In the genomic region with DNA sequence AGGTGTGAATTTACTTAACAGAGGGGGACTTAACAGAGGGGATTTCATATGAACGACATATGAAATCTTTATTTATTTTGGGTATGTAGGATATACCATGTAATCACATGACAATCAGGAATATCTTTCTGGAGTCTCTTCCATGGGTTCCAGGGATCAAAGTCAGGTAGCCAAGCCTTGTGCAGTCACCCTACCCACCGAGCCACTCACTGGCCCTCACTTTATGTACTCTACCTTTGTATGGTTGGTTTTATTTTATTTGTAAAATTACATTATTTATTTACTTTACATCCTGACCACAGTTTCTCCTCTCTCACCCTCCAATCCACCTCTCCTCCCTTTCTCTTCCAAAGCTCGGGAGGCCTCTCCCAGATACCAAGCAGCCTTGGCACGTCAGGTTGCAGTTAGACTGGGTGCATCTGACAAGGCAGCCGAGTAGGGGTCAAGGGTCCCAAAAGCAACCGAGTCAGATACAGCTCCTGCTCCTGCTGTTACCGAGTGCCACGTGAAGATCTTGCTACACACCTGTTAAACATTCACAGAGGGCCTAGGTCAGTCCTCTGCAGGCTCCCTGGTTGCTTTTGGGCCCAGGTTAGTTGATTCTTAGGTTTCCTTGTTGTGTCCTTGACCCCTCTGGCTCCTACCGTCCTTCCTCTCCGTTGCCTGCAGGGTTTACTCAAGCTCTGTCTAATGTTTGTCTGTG, we compare ENCODE assay signal across 11 mouse cellular contexts. TPM values are rescaled to one million over a fixed set of nuclear protein-coding genes. Genes with fewer than 3 reads are reported as not detected.
DNase-seq lines count a peak whose midpoint lies in the region; ATAC-seq and TF ChIP-seq lines count a peak whose summit lies in the region.
"Had no signal": no experiment of that assay in that cellular context is flagged by ENCODE, and none has a peak within 500 bp of the region (broad histone marks: within the 10 kb centered on the region; RNA-seq: fewer than 3 reads in every experiment).

No protein-coding gene starts in this region.

- H3K9me3 ChIP-seq in lung, embryonic 14.5 days (ENCODE audit: low read depth, low read length), result no peaks in the 10 kb centered on the region
- H3K9me3 ChIP-seq in liver, embryonic 11.5 days (ENCODE audit: control insufficient read depth, low read length), result no peaks in the 10 kb centered on the region
- no peaks in the 10 kb centered on the region for H3K9me3 ChIP-seq in stomach, postnatal 0 days (ENCODE audit: control insufficient read depth, low read length)
- H3K9me3 ChIP-seq in hindbrain, embryonic 12.5 days (replicated peaks), result no peaks in the 10 kb centered on the region
- H3K9me3 ChIP-seq in forebrain, embryonic 12.5 days, result no peaks in the 10 kb centered on the region

- no peaks in the 10 kb centered on the region for H3K36me3 ChIP-seq in lung, embryonic 14.5 days (ENCODE audit: insufficient read depth)
- no peaks in the 10 kb centered on the region; the same call in 1 of the 2 replicates for H3K36me3 ChIP-seq in liver, embryonic 11.5 days (ENCODE audit: control insufficient read depth, insufficient read depth, low read length)
- H3K36me3 ChIP-seq in stomach, postnatal 0 days (ENCODE audit: control insufficient read depth, insufficient read depth, low read length), result peaks cover 3% of the 10 kb centered on the region; the same call in 1 of the 2 replicates
- H3K36me3 ChIP-seq in hindbrain, embryonic 12.5 days, result no peaks in the 10 kb centered on the region
- peaks cover 6% of the 10 kb centered on the region for H3K36me3 ChIP-seq in forebrain, embryonic 12.5 days (replicated peaks)

- H3K27ac ChIP-seq in lung, embryonic 14.5 days (ENCODE audit: low read depth), result no peak overlapping the region
- peak overlapping the region; percentile 36; the same call in 1 of the 2 replicates for H3K27ac ChIP-seq in liver, embryonic 11.5 days (ENCODE audit: low read depth, low read length)
- no peak overlapping the region for H3K27ac ChIP-seq in stomach, postnatal 0 days (replicated peaks)
- H3K27ac ChIP-seq in hindbrain, embryonic 12.5 days, result no peak overlapping the region
- H3K27ac ChIP-seq in forebrain, embryonic 12.5 days, result no peak overlapping the region
- H3K27ac ChIP-seq: hindbrain, postnatal 0 days had no signal

- DNase-seq in lung, embryonic 14.5 days, result no peak
- no peak for DNase-seq in lung, adult 2 months
- DNase-seq in kidney, adult 9 months, result peak; percentile 95
- no peak for DNase-seq in liver, embryonic 11.5 days (ENCODE audit: low spot score)
- DNase-seq in stomach, postnatal 0 days (ENCODE audit: low spot score), result peak; percentile 28
- DNase-seq in cerebellum, postnatal 36 days, result no peak
- DNase-seq: gastrocnemius, postnatal 25 days; thymus, postnatal 14 days had no signal

- no peak for TF ChIP-seq EP300 in stomach, postnatal 0 days (optimal IDR thresholded peaks at IDR 0.05)

- TF ChIP-seq CTCF in lung, embryonic 14.5 days (IDR thresholded peaks at IDR 0.05; ENCODE audit: low read depth), result no peak
- TF ChIP-seq CTCF in lung, adult 2 months (IDR thresholded peaks at IDR 0.05; ENCODE audit: insufficient read depth, low read length), result no peak
- no peak for TF ChIP-seq CTCF in stomach, postnatal 0 days (IDR thresholded peaks at IDR 0.05; ENCODE audit: low read depth)

- no peak for TF ChIP-seq POLR2A in lung, adult 2 months (IDR thresholded peaks at IDR 0.05; ENCODE audit: borderline replicate concordance, extremely low read depth, low read depth, low read length)

- H3K9ac ChIP-seq in lung, embryonic 14.5 days, result no peak overlapping the region
- H3K9ac ChIP-seq in liver, embryonic 11.5 days (ENCODE audit: low read depth, low read length), result peak overlapping the region; percentile 12; the same call in 1 of the 2 replicates
- H3K9ac ChIP-seq in stomach, postnatal 0 days (ENCODE audit: low read length), result no peak overlapping the region
- no peak overlapping the region for H3K9ac ChIP-seq in hindbrain, embryonic 12.5 days
- H3K9ac ChIP-seq in forebrain, embryonic 12.5 days, result no peak overlapping the region

- WGBS in lung, embryonic 14.5 days, result 31% methylated on average over 10 of the region's 10 CpGs
- WGBS in lung, adult 2 months, result 58% methylated on average over 10 of the region's 10 CpGs
- WGBS in liver, embryonic 11.5 days, result 71% methylated on average over 10 of the region's 10 CpGs
- 29% methylated on average over 10 of the region's 10 CpGs for WGBS in stomach, postnatal 0 days
- 72% methylated on average over 10 of the region's 10 CpGs for WGBS in hindbrain, embryonic 12.5 days
- 73% methylated on average over 10 of the region's 10 CpGs for WGBS in forebrain, embryonic 12.5 days

- H3K27me3 ChIP-seq in lung, embryonic 14.5 days (ENCODE audit: insufficient read depth, low read length), result no peaks in the 10 kb centered on the region
- no peaks in the 10 kb centered on the region for H3K27me3 ChIP-seq in liver, embryonic 11.5 days (replicated peaks; ENCODE audit: control insufficient read depth, insufficient read depth, low read length)
- no peaks in the 10 kb centered on the region for H3K27me3 ChIP-seq in stomach, postnatal 0 days (ENCODE audit: control insufficient read depth, insufficient read depth, low read length)
- H3K27me3 ChIP-seq in hindbrain, embryonic 12.5 days, result no peaks in the 10 kb centered on the region
- H3K27me3 ChIP-seq in forebrain, embryonic 12.5 days, result no peaks in the 10 kb centered on the region

- no peak overlapping the region for H3K4me3 ChIP-seq in lung, embryonic 14.5 days (ENCODE audit: low read depth, low read length)
- H3K4me3 ChIP-seq in lung, adult 2 months (replicated peaks; ENCODE audit: extremely low read depth, low read depth, low read length), result no peak overlapping the region
- H3K4me3 ChIP-seq in liver, embryonic 11.5 days (ENCODE audit: low read depth, low read length), result no peak overlapping the region
- H3K4me3 ChIP-seq in stomach, postnatal 0 days (ENCODE audit: low read depth, low read length), result no peak overlapping the region
- no peak overlapping the region for H3K4me3 ChIP-seq in hindbrain, embryonic 12.5 days
- H3K4me3 ChIP-seq in forebrain, embryonic 12.5 days (replicated peaks), result no peak overlapping the region

- 0 out of 2 replicates have a peak, but pooled peaks have one; percentile 14 for ATAC-seq in lung, embryonic 14.5 days (ENCODE audit: insufficient read depth)
- peak; percentile 66 for ATAC-seq in liver, embryonic 11.5 days (replicated peaks; ENCODE audit: low FRiP score)
- ATAC-seq in stomach, postnatal 0 days (ENCODE audit: low FRiP score, low TSS enrichment), result peak; percentile 45; the same call in 1 of the 2 replicates
- ATAC-seq in hindbrain, embryonic 12.5 days (ENCODE audit: low FRiP score), result no peak
- no peak for ATAC-seq in forebrain, embryonic 12.5 days (ENCODE audit: low FRiP score)
- ATAC-seq: hindbrain, postnatal 0 days had no signal

- no peaks in the 10 kb centered on the region for H3K4me1 ChIP-seq in lung, embryonic 14.5 days (ENCODE audit: insufficient read depth)
- peaks cover 8% of the 10 kb centered on the region for H3K4me1 ChIP-seq in lung, adult 2 months (ENCODE audit: control insufficient read depth, insufficient read depth, low read length)
- no peaks in the 10 kb centered on the region for H3K4me1 ChIP-seq in liver, embryonic 11.5 days (replicated peaks; ENCODE audit: control insufficient read depth, insufficient read depth, low read length)
- no peaks in the 10 kb centered on the region; the same call in 1 of the 2 replicates for H3K4me1 ChIP-seq in stomach, postnatal 0 days (replicated peaks; ENCODE audit: control insufficient read depth, insufficient read depth)
- 0 out of 2 replicates have a peak, but pooled peaks cover 2% of the 10 kb centered on the region for H3K4me1 ChIP-seq in hindbrain, embryonic 12.5 days
- peaks cover 9% of the 10 kb centered on the region for H3K4me1 ChIP-seq in forebrain, embryonic 12.5 days

- no peak overlapping the region for H3K4me2 ChIP-seq in lung, embryonic 14.5 days
- peak overlapping the region; percentile 22; the same call in 1 of the 2 replicates for H3K4me2 ChIP-seq in liver, embryonic 11.5 days
- H3K4me2 ChIP-seq in stomach, postnatal 0 days (replicated peaks; ENCODE audit: low read depth), result no peak overlapping the region
- no peak overlapping the region for H3K4me2 ChIP-seq in hindbrain, embryonic 12.5 days (replicated peaks)
- no peak overlapping the region for H3K4me2 ChIP-seq in forebrain, embryonic 12.5 days

RNA-seq across cellular contexts. Expression of a gene that starts 28.0 kb away (rescaled TPM):
- 10.7 TPM in 2 replicates for polyA plus RNA-seq in lung, embryonic 14.5 days (2014; fragmentation: Nextera tagmentation; extraction: Ambion mirVana)
- polyA plus RNA-seq in lung, adult 2 months (2012; rRNA removed), result 15.2 and 21.4 TPM in 2 replicates
- 8.1 and 9.0 TPM in 2 replicates for polyA plus RNA-seq in liver, embryonic 11.5 days (2014; fragmentation: Nextera tagmentation; extraction: Ambion mirVana)
- polyA plus RNA-seq in stomach, postnatal 0 days (2015; fragmentation: Nextera tagmentation; extraction: Ambion mirVana), result 6.0 and 7.0 TPM in 2 replicates
- polyA plus RNA-seq in hindbrain, embryonic 12.5 days (2016; fragmentation: Nextera tagmentation; extraction: Ambion mirVana), result 10.1 and 10.6 TPM in 2 replicates
- 7.7 and 10.8 TPM in 2 replicates for polyA plus RNA-seq in forebrain, embryonic 12.5 days (2016; fragmentation: Nextera tagmentation; extraction: Ambion mirVana)

RNA-seq across cellular contexts. Expression of a gene that starts 28.1 kb away (rescaled TPM):
- polyA plus RNA-seq in lung, embryonic 14.5 days (2014; fragmentation: Nextera tagmentation; extraction: Ambion mirVana), result 10.2 and 11.3 TPM in 2 replicates
- polyA plus RNA-seq in lung, adult 2 months (2012; rRNA removed), result 1.7 and 3.6 TPM in 2 replicates
- 8.2 and 8.8 TPM in 2 replicates for polyA plus RNA-seq in liver, embryonic 11.5 days (2014; fragmentation: Nextera tagmentation; extraction: Ambion mirVana)
- 4.2 and 5.0 TPM in 2 replicates for polyA plus RNA-seq in stomach, postnatal 0 days (2015; fragmentation: Nextera tagmentation; extraction: Ambion mirVana)
- polyA plus RNA-seq in hindbrain, embryonic 12.5 days (2016; fragmentation: Nextera tagmentation; extraction: Ambion mirVana), result 7.4 and 8.8 TPM in 2 replicates
- 8.4 and 8.5 TPM in 2 replicates for polyA plus RNA-seq in forebrain, embryonic 12.5 days (2016; fragmentation: Nextera tagmentation; extraction: Ambion mirVana)

Comparison
In these comparisons a context has a peak if more than half of its experiments do, and no peak if none do; other contexts are left out.
1. ATAC-seq: peak in lung, embryonic 14.5 days (single experiment), liver, embryonic 11.5 days (single experiment) and stomach, postnatal 0 days (single experiment); none in hindbrain, embryonic 12.5 days (single experiment) and forebrain, embryonic 12.5 days (single experiment).
2. DNase-seq: peak in kidney, adult 9 months (single experiment) and stomach, postnatal 0 days (single experiment); none in lung, embryonic 14.5 days (single experiment), lung, adult 2 months (single experiment), liver, embryonic 11.5 days (single experiment) and cerebellum, postnatal 36 days (0 of 2).